Mouse (Mus musculus) spleen, adult 2 months (tissue): ENCODE data around the gene Dis3. TPM values are rescaled to one million over a fixed set of nuclear protein-coding genes. Genes with fewer than 3 reads are reported as not detected.

Experiments used
- DNase-seq, 2 experiments: peaks; one replicate each; pipeline versions ENCODE4 v3.0.0 to v3.0.0-alpha.2; 2012 to 2021; ENCODE audit warnings: low spot score in 2 of 2, low read depth in 1 of 2
- H3K27ac ChIP-seq: fragments of 200-500 bp; 2 replicates; pipeline ENCODE4 v1.5.1; 2012; ENCODE audit warnings: low read length, inconsistent platforms; ENCODE audit not compliant: insufficient read depth
- H3K27me3 ChIP-seq: fragments of 200-500 bp; 2 replicates; pipeline ENCODE4 v1.6.1; 2012; ENCODE audit warnings: mild to moderate bottlenecking, moderate library complexity, low read length, inconsistent platforms; ENCODE audit not compliant: control insufficient read depth, insufficient read depth
- H3K36me3 ChIP-seq: fragments of 200-500 bp; 2 replicates; pipeline ENCODE4 v1.6.1; 2012; ENCODE audit warnings: mild to moderate bottlenecking, low read length, inconsistent platforms; ENCODE audit not compliant: control insufficient read depth, insufficient read depth
- H3K4me1 ChIP-seq: fragments of 200-500 bp; 2 replicates; pipeline ENCODE4 v1.6.1; 2011; ENCODE audit warnings: inconsistent platforms; ENCODE audit not compliant: control insufficient read depth, insufficient read depth, insufficient read length
- H3K4me3 ChIP-seq: fragments of 200-500 bp; 2 replicates; pipeline ENCODE4 v1.5.1; 2011; ENCODE audit warnings: mild to moderate bottlenecking, inconsistent platforms; ENCODE audit not compliant: insufficient read depth, insufficient read length; ENCODE audit errors: extremely low read depth
- CTCF ChIP-seq: fragments of 200-500 bp; IDR thresholded peaks from 2 replicates; pipeline ENCODE4 v1.5.1; 2011; ENCODE audit warnings: mild to moderate bottlenecking, inconsistent platforms; ENCODE audit not compliant: insufficient read depth, insufficient read length, insufficient replicate concordance; ENCODE audit errors: extremely low read depth
- POLR2A ChIP-seq: fragments of 200-500 bp; IDR thresholded peaks from 2 replicates; pipeline ENCODE4 v1.6.1; 2011; ENCODE audit warnings: low read depth, low read length, inconsistent platforms
- WGBS: fragments of 180-500 bp; shearing (Covaris S2); methylation state at CpG from one replicate; pipeline ENCODE4 v1.1.7; 2018; 5-methylcytosine and 5-hydroxymethylcytosine counted together
- polyA plus RNA-seq: library from polyadenylated mRNA; depleted of rRNA; stranded (reverse); fragments of >200 nt; gene quantifications from 2 replicates; pipeline ENCODE4 v1.2.3, GENCODE M21; 2012

Gene Dis3
- polyA plus RNA-seq, 1 experiment = 3.2 TPM

GRCm38 (mm10) chr14:99134048-99134447 lies 34.5 kb upstream of the Dis3 start:
- TF ChIP-seq CTCF = no peak
- TF ChIP-seq POLR2A = no peak
- H3K27ac ChIP-seq = no peak overlapping the region
- WGBS = 85% methylated on average over 2 of the region's 2 CpGs
- H3K36me3 ChIP-seq = peaks cover 18% of the 10 kb centered on the region
- DNase-seq = no peak
- H3K27me3 ChIP-seq = no peaks in the 10 kb centered on the region
- no peaks in the 10 kb centered on the region for H3K4me1 ChIP-seq
- no peak overlapping the region for H3K4me3 ChIP-seq

GRCm38 (mm10) chr14:99129050-99129449 lies 29.5 kb upstream of the Dis3 start:
- no peak for DNase-seq
- H3K27ac ChIP-seq = no peak overlapping the region
- H3K4me3 ChIP-seq = no peak overlapping the region
- 96% methylated on average over 2 of the region's 2 CpGs for WGBS
- no peaks in the 10 kb centered on the region for H3K4me1 ChIP-seq
- TF ChIP-seq CTCF = no peak
- TF ChIP-seq POLR2A = no peak
- no peaks in the 10 kb centered on the region for H3K27me3 ChIP-seq
- peaks cover 6% of the 10 kb centered on the region for H3K36me3 ChIP-seq

- no peaks in the 10 kb centered on the region for H3K27me3 ChIP-seq
- WGBS = 75% methylated on average over 1 of the region's 1 CpGs
- H3K4me1 ChIP-seq = no peaks in the 10 kb centered on the region
- TF ChIP-seq POLR2A = no peak
- TF ChIP-seq CTCF = no peak
- H3K4me3 ChIP-seq = no peak overlapping the region
- H3K27ac ChIP-seq = no peak overlapping the region
- peaks cover 6% of the 10 kb centered on the region for H3K36me3 ChIP-seq
- DNase-seq = no peak
Observed at GRCm38 (mm10) chr14:99127509-99127908, 27.9 kb upstream of the Dis3 start.

GRCm38 (mm10) chr14:99126713-99127112 lies 27.1 kb upstream of the Dis3 start:
- Histone ChIP-seq H3K36me3 (peaks cover 8% of the 10 kb centered on the region), H3K4me3 (no peak overlapping the region), H3K27me3 (no peaks in the 10 kb centered on the region), H3K27ac (no peak overlapping the region), H3K4me1 (no peaks in the 10 kb centered on the region)
- 88% methylated on average over 4 of the region's 4 CpGs for WGBS
- no peak for DNase-seq
- no peak for TF ChIP-seq POLR2A
- TF ChIP-seq CTCF = no peak

- Histone ChIP-seq H3K4me3 (no peak overlapping the region), H3K36me3 (peaks cover 2% of the 10 kb centered on the region; the same call in 1 of the 2 replicates), H3K27me3 (no peaks in the 10 kb centered on the region), H3K4me1 (no peaks in the 10 kb centered on the region), H3K27ac (no peak overlapping the region)
- 89% methylated on average over 4 of the region's 4 CpGs for WGBS
- no peak for TF ChIP-seq CTCF
- no peak for TF ChIP-seq POLR2A
- DNase-seq = no peak
Observed at GRCm38 (mm10) chr14:99124076-99124475, 24.5 kb upstream of the Dis3 start.

GRCm38 (mm10) chr14:99121584-99122339 lies 22.2 kb upstream of the Dis3 start:
- H3K27ac ChIP-seq = no peak overlapping the region
- H3K4me3 ChIP-seq = no peak overlapping the region
- H3K4me1 ChIP-seq = no peaks in the 10 kb centered on the region
- H3K36me3 ChIP-seq = peaks cover 5% of the 10 kb centered on the region; the same call in 1 of the 2 replicates
- TF ChIP-seq POLR2A (no peak), CTCF (no peak)
- 94% methylated on average over 11 of the region's 11 CpGs for WGBS
- no peaks in the 10 kb centered on the region for H3K27me3 ChIP-seq
- DNase-seq = no peak

- WGBS = 86% methylated on average over 4 of the region's 4 CpGs
- Histone ChIP-seq H3K27me3 (no peaks in the 10 kb centered on the region), H3K27ac (no peak overlapping the region), H3K4me1 (no peaks in the 10 kb centered on the region), H3K36me3 (peaks cover 18% of the 10 kb centered on the region), H3K4me3 (no peak overlapping the region)
- no peak for TF ChIP-seq POLR2A
- no peak for TF ChIP-seq CTCF
- DNase-seq = no peak
Observed at GRCm38 (mm10) chr14:99117576-99117975, 18.0 kb upstream of the Dis3 start.
